Mouse (Mus musculus) adrenal gland (tissue): ENCODE measurements at regions not wholly inside any gene's neighbourhood (a gene's known extent, or its start where the extent isn't known, plus 50 kb on each side); places are given as distances from the start of the nearest gene placed in this dataset.

Experiments used
- intact Hi-C: fragments of 180-260 bp; cut with DNase I; formaldehyde crosslinking; loops from one replicate; pipeline ENCODE4 v1.15.1; 2025

GRCm38 (mm10) chr7:133521936-133522335, 80.0 kb downstream of the Tex36 start:
- intact Hi-C loops, result no loop called here

GRCm38 (mm10) chr7:133518926-133519325, 83.0 kb downstream of the Tex36 start:
- intact Hi-C loops, result no loop called here

- intact Hi-C loops, result no loop called here
Observed at GRCm38 (mm10) chr7:133517576-133517975, 84.4 kb downstream of the Tex36 start.

- intact Hi-C loops, result no loop called here
Observed at GRCm38 (mm10) chr7:133510926-133511325, 91.0 kb downstream of the Tex36 start.

- intact Hi-C loops, result loop anchor here (5.0 kb wide), 1 partner anchor 128 kb away; the partner anchor contains the start of gene Edrf1
Observed at GRCm38 (mm10) chr7:133509486-133509885, 92.5 kb downstream of the Tex36 start.

GRCm38 (mm10) chr7:133508370-133509012, 93.5 kb downstream of the Tex36 start:
- intact Hi-C loops, result loop anchor here (5.0 kb wide), 1 partner anchor 129 kb away; the partner anchor contains the start of gene Edrf1

- intact Hi-C loops, result loop anchor here (5.0 kb wide), 1 partner anchor 132 kb away; the partner anchor contains the start of gene Edrf1
Observed at GRCm38 (mm10) chr7:133505628-133506027, 96.3 kb downstream of the Tex36 start.

GRCm38 (mm10) chr7:133503946-133504345, 98.0 kb downstream of the Tex36 start:
- intact Hi-C loops, result no loop called here

GRCm38 (mm10) chr7:133502731-133503130, 99.2 kb downstream of the Tex36 start:
- intact Hi-C loops, result no loop called here

GRCm38 (mm10) chr7:133497551-133497950, 104.4 kb downstream of the Tex36 start:
- intact Hi-C loops, result no loop called here

GRCm38 (mm10) chr7:133494982-133495550, 106.9 kb downstream of the Tex36 start:
- intact Hi-C loops, result no loop called here

GRCm38 (mm10) chr7:133494256-133494981, 107.5 kb downstream of the Tex36 start:
- intact Hi-C loops, result no loop called here

- intact Hi-C loops, result no loop called here
Observed at GRCm38 (mm10) chr7:133492626-133493025, 109.3 kb downstream of the Tex36 start.

- intact Hi-C loops, result no loop called here
Observed at GRCm38 (mm10) chr7:133487887-133488630, 113.9 kb downstream of the Tex36 start.

GRCm38 (mm10) chr7:133484430-133484841, 117.5 kb downstream of the Tex36 start:
- intact Hi-C loops, result no loop called here

GRCm38 (mm10) chr7:133481529-133481928, 120.4 kb downstream of the Tex36 start:
- intact Hi-C loops, result no loop called here

- intact Hi-C loops, result no loop called here
Observed at GRCm38 (mm10) chr7:133479679-133480078, 122.3 kb downstream of the Tex36 start.

- intact Hi-C loops, result no loop called here
Observed at GRCm38 (mm10) chr7:133477933-133478332, 124.0 kb downstream of the Tex36 start.

GRCm38 (mm10) chr7:133477221-133477620, 124.7 kb downstream of the Tex36 start:
- intact Hi-C loops, result no loop called here

- intact Hi-C loops, result no loop called here
Observed at GRCm38 (mm10) chr7:133471706-133472105, 130.3 kb downstream of the Tex36 start.

GRCm38 (mm10) chr7:133470620-133470958, 131.4 kb downstream of the Tex36 start:
- intact Hi-C loops, result no loop called here
